20 mouse cellular contexts compared by ENCODE assay signal in the genomic region with DNA sequence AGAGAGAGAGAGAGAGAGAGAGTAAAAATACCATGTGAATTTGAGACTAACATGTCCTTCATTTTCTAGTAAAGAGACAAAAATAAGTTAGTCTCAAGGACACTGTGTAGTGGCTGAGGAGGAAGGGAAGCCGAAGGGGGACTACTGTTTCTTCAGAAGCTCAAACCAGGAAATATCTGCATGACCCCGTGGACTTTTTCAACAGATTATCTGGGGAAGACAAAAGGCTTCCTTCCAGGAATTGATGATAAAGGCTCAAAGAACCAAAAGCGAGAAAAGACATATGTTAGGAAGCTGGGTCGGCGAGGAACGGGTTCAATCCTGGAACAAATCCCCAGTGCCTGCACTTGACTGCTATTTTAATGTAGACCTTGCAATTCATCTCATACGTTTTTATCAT.
DNase-seq lines count a peak whose midpoint lies in the region; ATAC-seq and TF ChIP-seq lines count a peak whose summit lies in the region.
"Had no signal": no experiment of that assay in that cellular context is flagged by ENCODE, and none has a peak within 500 bp of the region (broad histone marks: within the 10 kb centered on the region; RNA-seq: fewer than 3 reads in every experiment).

No protein-coding gene starts in this region.

- H3K4me3 ChIP-seq in heart, postnatal 0 days (ENCODE audit: low read depth, low read length), result no peak overlapping the region
- H3K4me3 ChIP-seq in kidney, postnatal 0 days (replicated peaks; ENCODE audit: low read depth, low read length), result no peak overlapping the region
- H3K4me3 ChIP-seq in liver, adult 2 months (ENCODE audit: insufficient read depth, low read depth, low read length), result no peak overlapping the region
- H3K4me3 ChIP-seq: embryonic facial prominence, embryonic 10.5 days; forebrain, embryonic 13.5 days; heart, embryonic 13.5 days had no signal

- no peak for TF ChIP-seq EP300 in heart, postnatal 0 days (IDR thresholded peaks at IDR 0.05; ENCODE audit: low read depth)

- no peak for TF ChIP-seq CTCF in heart, postnatal 0 days (IDR thresholded peaks at IDR 0.05; ENCODE audit: low read depth)
- no peak for TF ChIP-seq CTCF in kidney, postnatal 0 days (IDR thresholded peaks at IDR 0.05; ENCODE audit: low read depth)
- TF ChIP-seq CTCF in liver, adult 2 months (IDR thresholded peaks at IDR 0.05; ENCODE audit: low read depth, low read length), result no peak

- WGBS in heart, postnatal 0 days, result 49% methylated on average over 7 of the region's 7 CpGs
- 69% methylated on average over 7 of the region's 7 CpGs for WGBS in kidney, postnatal 0 days
- WGBS in liver, adult 2 months, result 54% methylated on average over 7 of the region's 7 CpGs

- no peaks in the 10 kb centered on the region for H3K79me2 ChIP-seq in liver, adult 2 months (ENCODE audit: control insufficient read depth, insufficient read depth, low read length)

- no peaks in the 10 kb centered on the region for H3K9me3 ChIP-seq in heart, postnatal 0 days (replicated peaks; ENCODE audit: control insufficient read depth, low read length)
- no peaks in the 10 kb centered on the region for H3K9me3 ChIP-seq in kidney, postnatal 0 days (replicated peaks; ENCODE audit: low read length)
- H3K9me3 ChIP-seq: embryonic facial prominence, embryonic 10.5 days; forebrain, embryonic 13.5 days; heart, embryonic 13.5 days had no signal

- no peak for TF ChIP-seq POLR2A in liver, adult 2 months (IDR thresholded peaks at IDR 0.05; ENCODE audit: extremely low read depth, insufficient read depth, low read length)

- no peak overlapping the region for H3K9ac ChIP-seq in heart, postnatal 0 days (replicated peaks; ENCODE audit: low read depth, low read length)
- H3K9ac ChIP-seq in kidney, postnatal 0 days (ENCODE audit: low read depth, low read length), result no peak overlapping the region
- H3K9ac ChIP-seq in liver, adult 2 months (ENCODE audit: low read depth, low read length), result no peak overlapping the region
- H3K9ac ChIP-seq: forebrain, embryonic 13.5 days; forebrain, postnatal 0 days; heart, embryonic 13.5 days; hindbrain, embryonic 14.5 days had no signal

- H3K4me1 ChIP-seq in heart, postnatal 0 days (ENCODE audit: control insufficient read depth, insufficient read depth), result no peaks in the 10 kb centered on the region
- no peaks in the 10 kb centered on the region for H3K4me1 ChIP-seq in kidney, postnatal 0 days (replicated peaks; ENCODE audit: insufficient read depth, low read length)
- H3K4me1 ChIP-seq in liver, adult 2 months (ENCODE audit: control insufficient read depth, insufficient read depth, low read length), result no peaks in the 10 kb centered on the region
- H3K4me1 ChIP-seq: forebrain, embryonic 13.5 days had no signal

- no peak overlapping the region for H3K4me2 ChIP-seq in heart, postnatal 0 days (ENCODE audit: low read depth, low read length)
- H3K4me2 ChIP-seq in kidney, postnatal 0 days (ENCODE audit: low read length), result no peak overlapping the region
- H3K4me2 ChIP-seq: forebrain, embryonic 13.5 days; heart, embryonic 13.5 days; hindbrain, embryonic 14.5 days had no signal

- no peaks in the 10 kb centered on the region for H3K27me3 ChIP-seq in heart, postnatal 0 days (ENCODE audit: control insufficient read depth, insufficient read depth, low read length)
- no peaks in the 10 kb centered on the region for H3K27me3 ChIP-seq in kidney, postnatal 0 days (ENCODE audit: insufficient read depth, low read length)
- no peaks in the 10 kb centered on the region for H3K27me3 ChIP-seq in liver, adult 2 months (ENCODE audit: control insufficient read depth, insufficient read depth, low read length)
- H3K27me3 ChIP-seq: CH12.LX; forebrain, embryonic 13.5 days; Patski had no signal

- ATAC-seq in heart, postnatal 0 days (ENCODE audit: insufficient read depth, low read depth), result no peak
- ATAC-seq in kidney, postnatal 0 days (replicated peaks; ENCODE audit: low FRiP score, low read depth), result no peak
- ATAC-seq: activated CD4-positive, CD25-positive, alpha-beta regulatory T cell, adult 4 months; forebrain, embryonic 13.5 days; forebrain, postnatal 0 days; Patski had no signal

- intact Hi-C loops in heart, postnatal 36 days (cut with DNase I), result loop anchor here (2.0 to 5.0 kb wide), 7 partner anchors 66 to 351 kb away; no protein-coding TSS in a partner anchor

- no peaks in the 10 kb centered on the region for H3K36me3 ChIP-seq in heart, postnatal 0 days (replicated peaks; ENCODE audit: control insufficient read depth, insufficient read depth, low read length)
- H3K36me3 ChIP-seq in kidney, postnatal 0 days (ENCODE audit: insufficient read depth, low read length), result no peaks in the 10 kb centered on the region
- no peaks in the 10 kb centered on the region for H3K36me3 ChIP-seq in liver, adult 2 months (ENCODE audit: control insufficient read depth, insufficient read depth, low read length)
- H3K36me3 ChIP-seq: embryonic facial prominence, embryonic 10.5 days; heart, embryonic 13.5 days had no signal

- H3K27ac ChIP-seq in heart, postnatal 0 days (ENCODE audit: low read depth), result no peak overlapping the region
- no peak overlapping the region for H3K27ac ChIP-seq in kidney, postnatal 0 days
- H3K27ac ChIP-seq in liver, adult 2 months (replicated peaks; ENCODE audit: insufficient read depth, low read depth, low read length), result no peak overlapping the region
- H3K27ac ChIP-seq: embryonic facial prominence, embryonic 10.5 days; forebrain, embryonic 13.5 days; heart, embryonic 13.5 days; hindbrain, embryonic 14.5 days had no signal

- DNase-seq in heart, postnatal 0 days (ENCODE audit: low spot score), result peak; percentile 23
- DNase-seq in heart, postnatal 36 days, result no peak
- peak; percentile 52 for DNase-seq in kidney, postnatal 0 days (ENCODE audit: low spot score)
- no peak for DNase-seq in kidney, adult 18-20 months
- DNase-seq in liver, adult 2 months (ENCODE audit: extremely low read depth, low read depth, low spot score), result peak; percentile 7
- DNase-seq in liver, result no peak
- DNase-seq: adrenal gland, postnatal 14 days; cerebellum, adult 11-12 months; cerebellum, adult 9-10 months; cerebellum, postnatal 25 days; forebrain, postnatal 0 days; gastrocnemius, postnatal 14 days; heart, postnatal 10 days had no signal

Comparison
In these comparisons a context has a peak if more than half of its experiments do, and no peak if none do; other contexts are left out.
1. DNase-seq: peak in heart, postnatal 0 days (single experiment), kidney, postnatal 0 days (single experiment) and liver, adult 2 months (single experiment); none in heart, postnatal 36 days (0 of 2), kidney, adult 18-20 months (single experiment) and liver (single experiment).